Mouse (Mus musculus): ENCODE data around the gene Olfr347.

DNA sequence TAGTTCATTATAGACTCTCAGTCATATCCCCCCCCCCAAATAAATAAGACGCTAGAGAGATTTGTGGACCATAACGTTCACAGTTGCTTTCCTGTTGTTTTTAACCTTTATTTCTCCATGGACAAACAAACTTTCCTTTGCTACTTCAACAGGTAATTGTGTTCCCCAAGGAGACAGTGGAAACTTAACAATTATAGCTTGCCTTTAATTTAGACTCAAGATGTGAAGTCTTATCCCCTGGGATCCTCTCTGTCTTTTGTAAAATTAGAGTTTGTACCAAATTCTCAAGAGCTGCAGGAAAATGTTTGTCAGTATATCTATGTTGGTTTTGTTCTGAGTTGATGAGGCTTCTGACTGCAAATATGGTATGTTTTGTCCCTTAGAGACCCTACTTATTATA lies 52.3 kb downstream of the Olfr347 start, which contains the start of gene Olfr348:
- TF ChIP-seq CTCF (IDR thresholded peaks at IDR 0.05; ENCODE audit: low read depth, low read length) (no peak), POLR2A (IDR thresholded peaks at IDR 0.05; ENCODE audit: extremely low read depth, insufficient read depth, low read length) (no peak)
